Mouse (Mus musculus): ENCODE measurements around the gene Parp11.

The Parp11 gene

GRCm38 (mm10) chr6:127537035-127537434, 90.4 kb downstream of the Parp11 start:
- Histone ChIP-seq H3K27me3 (ENCODE audit: control insufficient read depth, insufficient read depth, low read length, poor library complexity, severe bottlenecking) (no peaks in the 10 kb centered on the region), H3K36me3 (ENCODE audit: control insufficient read depth, insufficient read depth, low read length, poor library complexity, severe bottlenecking) (no peaks in the 10 kb centered on the region)
- DNase-seq (ENCODE audit: low read depth, low spot score): no peak

GRCm38 (mm10) chr6:127538118-127538517, 91.5 kb downstream of the Parp11 start:
- no peaks in the 10 kb centered on the region for H3K36me3 ChIP-seq (ENCODE audit: control insufficient read depth, insufficient read depth, low read length, poor library complexity, severe bottlenecking)
- DNase-seq (ENCODE audit: low read depth, low spot score): no peak
- H3K27me3 ChIP-seq (ENCODE audit: control insufficient read depth, insufficient read depth, low read length, poor library complexity, severe bottlenecking): no peaks in the 10 kb centered on the region

- no peaks in the 10 kb centered on the region for H3K36me3 ChIP-seq (ENCODE audit: control insufficient read depth, insufficient read depth, low read length, poor library complexity, severe bottlenecking)
- no peak for DNase-seq (ENCODE audit: low read depth, low spot score)
- no peaks in the 10 kb centered on the region for H3K27me3 ChIP-seq (ENCODE audit: control insufficient read depth, insufficient read depth, low read length, poor library complexity, severe bottlenecking)
These were observed 92.6 kb downstream of the Parp11 start for GRCm38 (mm10) chr6:127539226-127539625.

GRCm38 (mm10) chr6:127539659-127540058, 93.0 kb downstream of the Parp11 start:
- Histone ChIP-seq H3K36me3 (ENCODE audit: control insufficient read depth, insufficient read depth, low read length, poor library complexity, severe bottlenecking) (no peaks in the 10 kb centered on the region), H3K27me3 (ENCODE audit: control insufficient read depth, insufficient read depth, low read length, poor library complexity, severe bottlenecking) (no peaks in the 10 kb centered on the region)
- DNase-seq (ENCODE audit: low read depth, low spot score): no peak

GRCm38 (mm10) chr6:127540517-127540916, 93.9 kb downstream of the Parp11 start:
- Histone ChIP-seq H3K27me3 (ENCODE audit: control insufficient read depth, insufficient read depth, low read length, poor library complexity, severe bottlenecking) (no peaks in the 10 kb centered on the region), H3K36me3 (ENCODE audit: control insufficient read depth, insufficient read depth, low read length, poor library complexity, severe bottlenecking) (no peaks in the 10 kb centered on the region)
- no peak for DNase-seq (ENCODE audit: low read depth, low spot score)

- DNase-seq (ENCODE audit: low read depth, low spot score): peak; percentile 78
- no peaks in the 10 kb centered on the region for H3K27me3 ChIP-seq (ENCODE audit: control insufficient read depth, insufficient read depth, low read length, poor library complexity, severe bottlenecking)
- H3K36me3 ChIP-seq (ENCODE audit: control insufficient read depth, insufficient read depth, low read length, poor library complexity, severe bottlenecking): no peaks in the 10 kb centered on the region
These were observed 95.2 kb downstream of the Parp11 start for GRCm38 (mm10) chr6:127541617-127542374.

Data from splenic B cell, adult 2 months (primary cell).